Mouse (Mus musculus) CH12.LX (cell line): ENCODE data around the gene Rab37. TPM values are rescaled to one million over a fixed set of nuclear protein-coding genes. Genes with fewer than 3 reads are reported as not detected.

Source experiments
- DNase-seq: peaks from one replicate; pipeline ENCODE4 v3.0.0-alpha.2; 2013; ENCODE audit errors: extremely low read depth
- H3K27ac ChIP-seq: 2 replicates; pipeline ENCODE4 v1.5.1; 2012; ENCODE audit warnings: low read depth, mild to moderate bottlenecking, control low read depth, moderate library complexity; ENCODE audit not compliant: insufficient read depth
- H3K27me3 ChIP-seq: replicated peaks from 2 replicates; pipeline ENCODE3; 2012; ENCODE audit warnings: inconsistent platforms
- H3K36me3 ChIP-seq, 2 experiments: replicated peaks in 1 of 2; 2 replicates each; pipeline versions ENCODE3 to v1.6.1; 2012; ENCODE audit warnings: inconsistent platforms in 1 of 2, low read length in 1 of 2, mild to moderate bottlenecking in 1 of 2, mixed read lengths in 1 of 2, moderate library complexity in 1 of 2; ENCODE audit not compliant: control insufficient read depth in 1 of 2, insufficient read depth in 1 of 2
- H3K4me1 ChIP-seq, 2 experiments: 2 replicates each; pipeline ENCODE4 v1.6.1; 2012; ENCODE audit warnings: inconsistent platforms in 1 of 2, moderate library complexity in 1 of 2; ENCODE audit not compliant: insufficient read depth in 2 of 2, control insufficient read depth in 1 of 2
- H3K4me2 ChIP-seq: 2 replicates; pipeline ENCODE4 v1.6.1; 2012; ENCODE audit warnings: low read depth, mild to moderate bottlenecking, control low read depth; ENCODE audit not compliant: poor library complexity, insufficient read depth, severe bottlenecking
- H3K4me3 ChIP-seq, 3 experiments: fragments of 150-350 bp in 1 of 3; sonication (generic) in 1 of 3; replicated peaks in 1 of 3; 2 replicates each; pipeline versions ENCODE3 to v1.5.1; 2011 to 2012; ENCODE audit warnings: low read depth in 2 of 3, low read length in 2 of 3, mild to moderate bottlenecking in 2 of 3, moderate library complexity in 2 of 3, control low read depth in 1 of 3, improper control_type of control experiment in 1 of 3, inconsistent platforms in 1 of 3, mixed read lengths in 1 of 3; ENCODE audit not compliant: poor library complexity in 1 of 3
- H3K79me2 ChIP-seq: replicated peaks from 2 replicates; pipeline ENCODE4 v1.6.1; 2012; ENCODE audit warnings: mild to moderate bottlenecking, moderate library complexity; ENCODE audit not compliant: control insufficient read depth, poor library complexity, insufficient read depth, severe bottlenecking; ENCODE audit errors: extremely low read depth
- H3K9ac ChIP-seq: 2 replicates; pipeline ENCODE4 v1.6.1; 2012; ENCODE audit warnings: low read depth, mild to moderate bottlenecking, control low read depth, moderate library complexity; ENCODE audit not compliant: insufficient read depth
- H3K9me3 ChIP-seq: replicated peaks from 2 replicates; pipeline ENCODE3; 2012; ENCODE audit warnings: low read length, inconsistent platforms, mixed read lengths
- BHLHE40 ChIP-seq: IDR thresholded peaks from 2 replicates; pipeline ENCODE4 v1.6.1; 2011; ENCODE audit warnings: mild to moderate bottlenecking, low read depth, low read length, improper control_type of control experiment
- CHD2 ChIP-seq: IDR thresholded peaks from 2 replicates; pipeline ENCODE4 v1.6.1; 2011; ENCODE audit warnings: low read length, improper control_type of control experiment
- CTCF ChIP-seq, 2 experiments: IDR thresholded peaks in 1 of 2; conservative IDR thresholded peaks in 1 of 2; 2 replicates each; pipeline ENCODE4 v1.5.1; 2011 to 2012; ENCODE audit warnings: low read depth in 2 of 2, low read length in 2 of 2, improper control_type of control experiment in 1 of 2, inconsistent platforms in 1 of 2, mild to moderate bottlenecking in 1 of 2, moderate library complexity in 1 of 2
- E2F4 ChIP-seq: IDR thresholded peaks from 2 replicates; pipeline ENCODE4 v1.6.1; 2011; ENCODE audit warnings: low read depth, low read length, improper control_type of control experiment; ENCODE audit not compliant: insufficient replicate concordance
- ELF1 ChIP-seq: IDR thresholded peaks from 2 replicates; pipeline ENCODE4 v1.6.1; 2014; ENCODE audit warnings: low read depth, mild to moderate bottlenecking, inconsistent platforms, low read length, improper control_type of control experiment
- EP300 ChIP-seq: IDR thresholded peaks from 2 replicates; pipeline ENCODE4 v1.6.1; 2011; ENCODE audit warnings: low read length, improper control_type of control experiment
- ETS1 ChIP-seq: conservative IDR thresholded peaks from 2 replicates; pipeline ENCODE4 v1.6.1; 2012; ENCODE audit warnings: low read depth, mild to moderate bottlenecking, inconsistent platforms, low read length, improper control_type of control experiment, moderate library complexity
- GABPA ChIP-seq: IDR thresholded peaks from 2 replicates; pipeline ENCODE4 v1.6.1; 2012; ENCODE audit warnings: low read depth, low read length, improper control_type of control experiment, inconsistent platforms; ENCODE audit not compliant: insufficient replicate concordance
- HCFC1 ChIP-seq: IDR thresholded peaks from 2 replicates; pipeline ENCODE4 v1.6.1; 2012; ENCODE audit warnings: low read depth, mild to moderate bottlenecking, inconsistent platforms, low read length, improper control_type of control experiment
- JUN ChIP-seq: IDR thresholded peaks from 2 replicates; pipeline ENCODE4 v1.6.1; 2011; ENCODE audit warnings: low read depth, mild to moderate bottlenecking, low read length, improper control_type of control experiment, moderate library complexity; ENCODE audit not compliant: insufficient read depth
- JUND ChIP-seq: conservative IDR thresholded peaks from 2 replicates; pipeline ENCODE4 v1.6.1; 2011; ENCODE audit warnings: low read depth, low read length, improper control_type of control experiment
- KAT2A ChIP-seq: IDR thresholded peaks from 2 replicates; pipeline ENCODE4 v1.6.1; 2012; ENCODE audit warnings: low read length, improper control_type of control experiment, inconsistent platforms; ENCODE audit not compliant: insufficient replicate concordance
- MAFK ChIP-seq: IDR thresholded peaks from 2 replicates; pipeline ENCODE4 v1.6.1; 2011; ENCODE audit warnings: low read length, improper control_type of control experiment; ENCODE audit not compliant: insufficient replicate concordance
- MAX ChIP-seq: IDR thresholded peaks from 2 replicates; pipeline ENCODE4 v1.6.1; 2011; ENCODE audit warnings: low read length, improper control_type of control experiment
- MAZ ChIP-seq: IDR thresholded peaks from 2 replicates; pipeline ENCODE4 v1.6.1; 2012; ENCODE audit warnings: low read depth, mild to moderate bottlenecking, inconsistent platforms, low read length, improper control_type of control experiment, moderate library complexity
- MXI1 ChIP-seq: IDR thresholded peaks from 2 replicates; pipeline ENCODE4 v1.6.1; 2011; ENCODE audit warnings: mild to moderate bottlenecking, low read depth, low read length, improper control_type of control experiment
- MYC ChIP-seq: IDR thresholded peaks from 2 replicates; pipeline ENCODE4 v1.6.1; 2011; ENCODE audit warnings: low read depth, mild to moderate bottlenecking, improper control_type of control experiment, low read length
- NRF1 ChIP-seq: IDR thresholded peaks from 2 replicates; pipeline ENCODE4 v1.6.1; 2014; ENCODE audit warnings: low read depth, mild to moderate bottlenecking, inconsistent platforms, low read length, improper control_type of control experiment, moderate library complexity
- POLR2A ChIP-seq: IDR thresholded peaks from 2 replicates; pipeline ENCODE4 v1.6.1; 2011; ENCODE audit warnings: low read depth, mild to moderate bottlenecking, improper control_type of control experiment, low read length
- POLR2AphosphoS2 ChIP-seq: IDR thresholded peaks from 2 replicates; pipeline ENCODE4 v1.6.1; 2011; ENCODE audit warnings: low read depth, low read length, improper control_type of control experiment
- RAD21 ChIP-seq: IDR thresholded peaks from 2 replicates; pipeline ENCODE4 v1.6.1; 2011; ENCODE audit warnings: low read depth, mild to moderate bottlenecking, low read length, improper control_type of control experiment, moderate library complexity
- SMC3 ChIP-seq: IDR thresholded peaks from 2 replicates; pipeline ENCODE4 v1.6.1; 2011; ENCODE audit warnings: low read depth, low read length, improper control_type of control experiment
- TBP ChIP-seq: conservative IDR thresholded peaks from 2 replicates; pipeline ENCODE4 v1.6.1; 2011; ENCODE audit warnings: low read depth, low read length, improper control_type of control experiment
- TCF12 ChIP-seq: IDR thresholded peaks from 2 replicates; pipeline ENCODE4 v1.6.1; 2014; ENCODE audit warnings: low read depth, mild to moderate bottlenecking, inconsistent platforms, low read length, improper control_type of control experiment
- UBTF ChIP-seq: IDR thresholded peaks from 2 replicates; pipeline ENCODE4 v1.6.1; 2012; ENCODE audit warnings: low read depth, mild to moderate bottlenecking, inconsistent platforms, low read length, improper control_type of control experiment, moderate library complexity
- USF1 ChIP-seq: IDR thresholded peaks from 2 replicates; pipeline ENCODE4 v1.6.1; 2014; ENCODE audit warnings: low read depth, mild to moderate bottlenecking, inconsistent platforms, low read length, improper control_type of control experiment
- ZC3H11A ChIP-seq: IDR thresholded peaks from 2 replicates; pipeline ENCODE4 v1.6.1; 2012; ENCODE audit warnings: low read depth, mild to moderate bottlenecking, inconsistent platforms, low read length, improper control_type of control experiment
- ZKSCAN1 ChIP-seq: IDR thresholded peaks from 2 replicates; pipeline ENCODE4 v1.6.1; 2012; ENCODE audit warnings: low read depth, inconsistent platforms, low read length, improper control_type of control experiment, borderline replicate concordance
- ZMIZ1 ChIP-seq: IDR thresholded peaks from 2 replicates; pipeline ENCODE4 v1.6.1; 2012; ENCODE audit warnings: low read depth, mild to moderate bottlenecking, inconsistent platforms, low read length, improper control_type of control experiment
- ZNF384 ChIP-seq: IDR thresholded peaks from 2 replicates; pipeline ENCODE4 v1.6.1; 2012; ENCODE audit warnings: low read depth, low read length, improper control_type of control experiment, inconsistent platforms
- dilution Hi-C: fragments of 300-500 bp; cut with MboI; formaldehyde crosslinking; loops from 2 replicates; pipeline ENCODE4 v1.14.3; 2020; ENCODE audit warnings: low sequenced_read_pairs; ENCODE audit not compliant: extremely low pct_unique_long_range_greater_than_20kb, extremely low pct_ligation_motif_present
- in situ Hi-C: fragments of 300-500 bp; cut with MboI; formaldehyde crosslinking; loops from 3 replicates; pipeline ENCODE4 v1.14.3; 2019; ENCODE audit warnings: low sequenced_read_pairs, low pct_ligation_motif_present, low pct_unique_long_range_greater_than_20kb, mixed read lengths
- polyA plus RNA-seq: library from polyadenylated mRNA; unstranded; fragments of >175 nt; gene quantifications from 2 replicates; pipeline ENCODE4 v1.2.1, GENCODE M21; 2012; ENCODE audit warnings: low read depth; ENCODE audit not compliant: insufficient read length
- total RNA-seq, 2 experiments: library from RNA; depleted of rRNA; stranded (reverse); fragments of 300-350 nt in 1 of 2; fragments of >200 nt in 1 of 2; gene quantifications; 2 replicates each; pipeline ENCODE4 v1.2.3; 2012 to 2014

The Rab37 gene
- total and polyA plus RNA-seq, 3 experiments: 2.0 to 3.6 (median 2.3) TPM

DNA sequence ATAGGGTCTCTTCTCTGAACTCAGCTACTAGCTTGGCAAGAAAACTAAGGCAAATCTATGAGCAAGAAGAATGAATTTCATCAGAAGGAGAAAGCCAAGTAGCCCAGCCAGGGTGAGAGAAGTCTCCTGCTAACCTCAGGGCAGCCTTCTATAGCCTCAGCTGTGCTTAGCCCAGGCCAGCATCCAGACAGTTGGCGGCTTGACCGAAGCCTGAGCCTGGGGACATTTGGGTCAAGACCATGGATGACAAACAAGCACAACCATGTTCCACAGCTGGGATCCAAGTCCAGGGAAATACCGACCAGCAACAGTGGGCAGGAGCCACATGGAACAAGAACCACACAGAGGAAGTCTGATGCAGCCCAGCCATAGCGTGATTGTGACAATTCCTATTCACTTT, 56.6 kb downstream of the Rab37 start:
- peaks cover 16% of the 10 kb centered on the region for H3K9me3 ChIP-seq
- H3K4me3 ChIP-seq: no peak overlapping the region
- dilution Hi-C loops: no loop called here
- no peak overlapping the region for H3K4me2 ChIP-seq
- H3K4me1 ChIP-seq: peaks cover 16 to 36% of the 10 kb centered on the region in 2 experiments
- DNase-seq: no peak
- H3K9ac ChIP-seq: no peak overlapping the region
- H3K27ac ChIP-seq: no peak overlapping the region
- H3K36me3 ChIP-seq: peaks cover 3 to 5% of the 10 kb centered on the region in 2 experiments
- H3K79me2 ChIP-seq: no peaks in the 10 kb centered on the region
- in situ Hi-C loops: no loop called here
- TF ChIP-seq CHD2 (no peak), BHLHE40 (no peak), TBP (no peak), E2F4 (no peak), CTCF (conservative IDR thresholded peaks at IDR 0.05 in 1 of 2, IDR thresholded peaks at IDR 0.05 in 1 of 2; ENCODE audit: low read depth in 2 of 2, low read length in 2 of 2) (no peak), JUN (no peak), POLR2AphosphoS2 (no peak), ZNF384 (no peak), ETS1 (no peak), SMC3 (no peak), ZKSCAN1 (no peak), MAFK (no peak), RAD21 (no peak), KAT2A (no peak), UBTF (no peak), NRF1 (no peak), ELF1 (no peak), POLR2A (no peak), ZMIZ1 (no peak), MXI1 (no peak)
- H3K27me3 ChIP-seq: no peaks in the 10 kb centered on the region

DNA sequence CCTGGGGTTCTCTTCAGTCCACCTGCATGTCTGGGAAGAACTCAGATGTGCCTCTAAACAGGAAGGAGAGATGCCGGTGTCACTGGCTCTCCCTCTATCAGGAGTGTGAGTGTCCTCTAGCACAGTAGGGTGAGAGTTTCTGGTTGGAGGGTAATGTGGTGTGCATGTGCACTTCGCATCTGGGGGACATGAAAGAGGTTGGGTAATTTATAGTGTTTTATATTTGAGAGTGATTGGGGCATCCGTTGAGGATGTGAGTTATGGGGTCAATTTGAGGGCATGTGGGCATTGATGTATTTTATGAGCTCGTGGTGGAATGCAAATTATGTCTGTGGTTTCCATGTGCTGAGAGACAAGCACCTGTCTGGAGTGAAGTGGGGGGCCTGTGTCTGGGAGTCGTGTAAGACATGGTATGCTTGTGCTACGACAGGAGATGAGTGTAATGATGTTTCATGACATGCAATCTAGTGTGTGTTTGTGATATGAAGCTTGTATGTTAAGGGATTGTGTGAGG, 59.6 kb downstream of the Rab37 start:
- 0 out of 2 replicates have a peak overlapping the region, but pooled peaks have one; percentile 18 for H3K4me2 ChIP-seq

More for the DNA sequence above, 59.6 kb downstream of the Rab37 start:
- in situ Hi-C loops: no loop called here
- Histone ChIP-seq H3K27me3 (peaks cover 9% of the 10 kb centered on the region), H3K9me3 (peaks cover 16% of the 10 kb centered on the region)
- dilution Hi-C loops: no loop called here
- TF ChIP-seq ELF1 (no peak), MAZ (no peak), MXI1 (no peak), HCFC1 (no peak), MAX (no peak), USF1 (no peak), KAT2A (no peak), EP300 (peak; percentile 41; the same call in 1 of the 2 replicates), CHD2 (no peak), POLR2A (no peak), JUND (no peak), TCF12 (0 out of 2 replicates have a peak, but pooled peaks have one; percentile 11), ZC3H11A (no peak), GABPA (no peak), CTCF (conservative IDR thresholded peaks at IDR 0.05 in 1 of 2, IDR thresholded peaks at IDR 0.05 in 1 of 2; ENCODE audit: low read depth in 2 of 2, low read length in 2 of 2) (no peak), MYC (no peak; the same call in 1 of the 2 replicates), BHLHE40 (peak; percentile 43), ETS1 (no peak), RAD21 (no peak)
- TF ChIP-seq, all 38 proteins: peak for 3
- Histone ChIP-seq H3K79me2 (no peaks in the 10 kb centered on the region), H3K4me3 (peak overlapping the region in 1 of 3 experiments; percentile 5), H3K36me3 (peaks cover 3 to 5% of the 10 kb centered on the region in 2 experiments), H3K9ac (no peak overlapping the region), H3K27ac (no peak overlapping the region), H3K4me1 (peaks cover 32 to 50% of the 10 kb centered on the region in 2 experiments)
- DNase-seq: no peak
